ENCODE assay signal across 27 mouse cellular contexts in the genomic region with DNA sequence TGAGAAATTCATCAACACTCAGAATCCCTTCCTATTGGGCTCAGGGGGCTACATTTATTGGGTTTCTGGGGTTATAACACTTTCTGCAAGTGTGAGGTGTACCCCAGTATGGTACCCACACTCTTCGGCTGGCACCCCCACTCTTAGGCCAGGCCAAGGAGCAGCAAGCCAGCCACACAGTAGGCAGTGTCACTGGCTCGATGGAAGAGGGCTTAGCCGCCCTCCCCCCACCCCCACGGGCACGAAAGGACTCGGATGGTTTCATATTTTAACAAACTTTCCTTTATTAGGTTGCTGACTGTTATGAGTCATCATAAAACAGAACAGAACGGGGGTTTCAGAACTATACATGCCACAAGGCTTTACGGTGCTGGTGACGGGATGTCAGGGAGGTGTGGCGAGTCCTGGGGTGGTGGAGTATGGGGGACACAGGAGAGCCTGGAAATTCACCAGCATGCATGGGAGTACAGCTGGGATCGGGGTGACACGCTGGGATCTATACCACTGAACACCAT. TPM values are rescaled to one million over a fixed set of nuclear protein-coding genes. Genes with fewer than 3 reads are reported as not detected.
DNase-seq lines count a peak whose midpoint lies in the region; ATAC-seq and TF ChIP-seq lines count a peak whose summit lies in the region.
"Had no signal": no experiment of that assay in that cellular context is flagged by ENCODE, and none has a peak within 500 bp of the region (broad histone marks: within the 10 kb centered on the region; RNA-seq: fewer than 3 reads in every experiment).

No protein-coding gene starts in this region.

- peaks cover 21% of the 10 kb centered on the region for H3K4me1 ChIP-seq in embryonic fibroblast, embryonic 13.5 days (ENCODE audit: control insufficient read depth, insufficient read depth, low read length)
- H3K4me1 ChIP-seq in limb, embryonic 13.5 days = peaks cover 82% of the 10 kb centered on the region
- H3K4me1 ChIP-seq in midbrain, embryonic 14.5 days (ENCODE audit: control insufficient read depth, insufficient read depth, low read length) = 0 out of 2 replicates have a peak, but pooled peaks cover 3% of the 10 kb centered on the region
- H3K4me1 ChIP-seq: liver, embryonic 12.5 days had no signal

- TF ChIP-seq CTCF in embryonic fibroblast, embryonic 13.5 days (IDR thresholded peaks at IDR 0.05; ENCODE audit: borderline replicate concordance, insufficient read depth, low read length) = no peak

- H3K27ac ChIP-seq in embryonic fibroblast, embryonic 13.5 days (ENCODE audit: insufficient read depth, low read length) = peak overlapping the region; percentile 67
- H3K27ac ChIP-seq in limb, embryonic 13.5 days = peak overlapping the region; percentile 96; the same call in 1 of the 2 replicates
- no peak overlapping the region for H3K27ac ChIP-seq in midbrain, embryonic 14.5 days (replicated peaks; ENCODE audit: low read depth, low read length)
- H3K27ac ChIP-seq: embryonic facial prominence, embryonic 15.5 days; heart, embryonic 13.5 days; kidney, postnatal 0 days; left cerebral cortex, adult 2 months; liver, embryonic 12.5 days; midbrain, embryonic 12.5 days had no signal

- no peak overlapping the region for H3K4me3 ChIP-seq in embryonic fibroblast, embryonic 13.5 days (ENCODE audit: insufficient read depth, low read length)
- no peak overlapping the region for H3K4me3 ChIP-seq in limb, embryonic 13.5 days
- no peak overlapping the region for H3K4me3 ChIP-seq in midbrain, embryonic 14.5 days (replicated peaks; ENCODE audit: low read depth, low read length)
- H3K4me3 ChIP-seq: embryonic facial prominence, embryonic 15.5 days; heart, embryonic 13.5 days; hindbrain, embryonic 12.5 days; left cerebral cortex, adult 2 months; liver, embryonic 12.5 days; midbrain, embryonic 12.5 days had no signal

- no peaks in the 10 kb centered on the region for H3K9me3 ChIP-seq in limb, embryonic 13.5 days
- H3K9me3 ChIP-seq in midbrain, embryonic 14.5 days (ENCODE audit: control insufficient read depth, low read length) = no peaks in the 10 kb centered on the region
- H3K9me3 ChIP-seq: embryonic facial prominence, embryonic 15.5 days; heart, embryonic 13.5 days; hindbrain, embryonic 12.5 days; liver, embryonic 12.5 days; midbrain, embryonic 12.5 days had no signal

- ATAC-seq in limb, embryonic 13.5 days (ENCODE audit: low FRiP score, low read depth) = no peak
- no peak for ATAC-seq in midbrain, embryonic 14.5 days (ENCODE audit: low FRiP score, low TSS enrichment)
- ATAC-seq: forebrain, postnatal 0 days; liver, embryonic 12.5 days; Patski had no signal

- H3K4me2 ChIP-seq in limb, embryonic 13.5 days (replicated peaks) = peak overlapping the region; percentile 30
- no peak overlapping the region for H3K4me2 ChIP-seq in midbrain, embryonic 14.5 days (ENCODE audit: low read length)
- H3K4me2 ChIP-seq: embryonic facial prominence, embryonic 15.5 days; heart, embryonic 13.5 days; hindbrain, embryonic 12.5 days; liver, embryonic 12.5 days; midbrain, embryonic 12.5 days had no signal

- 32% methylated on average over 12 of the region's 12 CpGs for WGBS in limb, embryonic 13.5 days
- WGBS in midbrain, embryonic 14.5 days = 77% methylated on average over 12 of the region's 12 CpGs

- TF ChIP-seq POLR2A in embryonic fibroblast, embryonic 13.5 days (IDR thresholded peaks at IDR 0.05; ENCODE audit: low read depth, low read length) = no peak

- H3K27me3 ChIP-seq in limb, embryonic 13.5 days = no peaks in the 10 kb centered on the region
- no peaks in the 10 kb centered on the region for H3K27me3 ChIP-seq in midbrain, embryonic 14.5 days (ENCODE audit: control insufficient read depth, insufficient read depth, low read length)
- H3K27me3 ChIP-seq: embryonic facial prominence, embryonic 15.5 days; hindbrain, embryonic 12.5 days; Patski had no signal

- DNase-seq in A20 (ENCODE audit: low read depth, low spot score) = peak; percentile 15
- peak; percentile 45 for DNase-seq in CD4-positive, CD25-positive, alpha-beta regulatory T cell, adult 2 months (ENCODE audit: low read depth, low spot score)
- no peak for DNase-seq in midbrain, embryonic 14.5 days
- no peak for DNase-seq in ovary, postnatal 14 days (ENCODE audit: low spot score)
- no peak for DNase-seq in kidney, postnatal 4 days
- DNase-seq: adrenal gland, adult 8-10 months; cerebellum, adult 18-20 months; cerebellum, postnatal 36 days; embryo, embryonic 11 days; forebrain, postnatal 0 days; gastrocnemius, postnatal 25 days; heart, adult 18-20 months; heart, postnatal 14 days; kidney, adult 2 months; left cerebral cortex, postnatal 4 days; lung, adult 18-20 months; thymus, adult 2 months had no signal

- peaks cover 39% of the 10 kb centered on the region for H3K36me3 ChIP-seq in limb, embryonic 13.5 days
- no peaks in the 10 kb centered on the region for H3K36me3 ChIP-seq in midbrain, embryonic 14.5 days (ENCODE audit: control insufficient read depth, insufficient read depth, low read length)
- H3K36me3 ChIP-seq: embryonic facial prominence, embryonic 15.5 days; heart, embryonic 13.5 days; liver, embryonic 12.5 days; midbrain, embryonic 12.5 days had no signal

- H3K9ac ChIP-seq in limb, embryonic 13.5 days = no peak overlapping the region
- H3K9ac ChIP-seq in midbrain, embryonic 14.5 days (replicated peaks; ENCODE audit: low read length) = no peak overlapping the region
- H3K9ac ChIP-seq: embryonic facial prominence, embryonic 15.5 days; forebrain, postnatal 0 days; heart, embryonic 13.5 days; hindbrain, embryonic 12.5 days; liver, embryonic 12.5 days; midbrain, embryonic 12.5 days had no signal

RNA-seq across cellular contexts. Expression of gene Spsb1, which starts 58.8 kb away (rescaled TPM):
- 36.4 and 40.9 TPM in 2 replicates for polyA plus RNA-seq in embryonic fibroblast, embryonic 13.5 days (2011; ENCODE audit: insufficient read length, low read depth, missing spikeins)
- polyA plus RNA-seq in limb, embryonic 13.5 days (2015; fragmentation: Nextera tagmentation; extraction: Ambion mirVana) = 18.1 and 22.3 TPM in 2 replicates
- 3.3 and 4.2 TPM in 2 replicates for polyA plus RNA-seq in midbrain, embryonic 14.5 days (2014; fragmentation: Nextera tagmentation; extraction: Ambion mirVana)

Comparison
In these comparisons a context has a peak if more than half of its experiments do, and no peak if none do; other contexts are left out.
1. DNase-seq: peak in A20 (single experiment) and CD4-positive, CD25-positive, alpha-beta regulatory T cell, adult 2 months (single experiment); none in midbrain, embryonic 14.5 days (single experiment), ovary, postnatal 14 days (single experiment) and kidney, postnatal 4 days (0 of 2).